Mouse (Mus musculus) E14TG2a.4 (cell line): ENCODE results near the gene Prss30.
A peak's percentile ranks its signal among the peaks of the same experiment; 100 is the strongest.
"Not testable (repeated sequence)": the region's sequence is repeated elsewhere in the genome, so short reads cannot be mapped to it uniquely, and the experiment has no call there.

Experiments used
- H3K27me3 ChIP-seq: 2 replicates; pipeline ENCODE4 v1.6.1; 2014; ENCODE audit warnings: low read length, control low read depth; ENCODE audit not compliant: insufficient read depth
- H3K36me3 ChIP-seq: 2 replicates; pipeline ENCODE4 v1.6.1; 2014; ENCODE audit warnings: low read length, control low read depth; ENCODE audit not compliant: insufficient read depth
- H3K4me1 ChIP-seq: replicated peaks from 2 replicates; pipeline ENCODE4 v1.6.1; 2014; ENCODE audit warnings: low read depth, low read length, control low read depth
- H3K4me3 ChIP-seq: replicated peaks from 2 replicates; pipeline ENCODE4 v1.5.1; 2014; ENCODE audit warnings: mild to moderate bottlenecking, low read length
- H3K9me3 ChIP-seq: 2 replicates; pipeline ENCODE4 v1.6.1; 2014; ENCODE audit warnings: low read length, control low read depth
- CTCF ChIP-seq: conservative IDR thresholded peaks from 2 replicates; pipeline ENCODE4 v1.5.1; 2014; ENCODE audit warnings: low read length
- NANOG ChIP-seq: IDR thresholded peaks from 2 replicates; pipeline ENCODE4 v1.6.1; 2014; ENCODE audit warnings: borderline replicate concordance, low read length, mixed read lengths
- POU5F1 ChIP-seq: IDR thresholded peaks from 2 replicates; pipeline ENCODE4 v1.6.1; 2014; ENCODE audit warnings: low read length, borderline replicate concordance

The Prss30 gene

DNA sequence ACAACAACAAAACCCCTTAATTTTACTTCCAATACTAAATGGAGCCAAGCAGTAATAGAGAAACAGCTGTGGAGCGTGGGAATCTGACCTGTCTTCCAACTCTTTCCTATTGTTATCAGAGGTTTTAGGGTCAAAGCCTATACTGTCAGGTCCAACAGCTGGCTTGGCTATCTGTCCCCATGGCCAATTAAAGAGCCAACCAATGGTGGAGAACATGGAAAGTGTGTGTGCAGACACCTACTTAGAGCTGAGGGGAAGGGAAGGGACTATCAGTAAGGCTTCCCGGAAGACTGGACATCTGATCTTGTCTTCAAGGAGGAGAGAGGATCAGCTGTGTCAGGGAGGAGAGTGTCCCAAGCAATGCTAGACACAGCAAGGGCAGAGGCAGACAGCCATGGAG, 31.3 kb downstream of the Prss30 start:
- Histone ChIP-seq H3K27me3 (no peaks in the 10 kb centered on the region), H3K9me3 (no peaks in the 10 kb centered on the region), H3K36me3 (no peaks in the 10 kb centered on the region), H3K4me1 (no peaks in the 10 kb centered on the region), H3K4me3 (no peak overlapping the region)
- TF ChIP-seq POU5F1: no peak
- TF ChIP-seq CTCF: no peak
- no peak for TF ChIP-seq NANOG

DNA sequence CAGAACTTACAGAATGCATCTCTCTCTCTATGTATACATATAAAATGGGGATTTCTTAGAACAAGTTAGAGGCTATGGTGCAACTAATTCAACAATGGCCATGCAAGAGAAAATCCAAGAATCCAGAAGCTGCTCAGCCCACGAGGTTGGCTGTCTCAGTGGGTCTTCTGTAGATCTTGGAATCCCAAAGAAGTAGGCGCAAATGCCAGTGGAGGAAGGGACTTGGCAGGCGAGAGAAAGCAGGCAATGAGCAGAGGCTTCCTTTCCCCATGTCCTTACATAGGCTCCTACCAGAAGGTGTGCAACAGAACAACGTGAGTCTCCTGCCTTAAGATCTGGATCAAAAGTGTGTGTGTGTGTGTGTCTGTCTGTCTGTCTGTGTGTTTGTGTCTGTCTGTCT, 32.9 kb downstream of the Prss30 start:
- not testable (repeated sequence) for H3K9me3 ChIP-seq, H3K27me3 ChIP-seq, H3K4me1 ChIP-seq, H3K4me3 ChIP-seq, H3K36me3 ChIP-seq

DNA sequence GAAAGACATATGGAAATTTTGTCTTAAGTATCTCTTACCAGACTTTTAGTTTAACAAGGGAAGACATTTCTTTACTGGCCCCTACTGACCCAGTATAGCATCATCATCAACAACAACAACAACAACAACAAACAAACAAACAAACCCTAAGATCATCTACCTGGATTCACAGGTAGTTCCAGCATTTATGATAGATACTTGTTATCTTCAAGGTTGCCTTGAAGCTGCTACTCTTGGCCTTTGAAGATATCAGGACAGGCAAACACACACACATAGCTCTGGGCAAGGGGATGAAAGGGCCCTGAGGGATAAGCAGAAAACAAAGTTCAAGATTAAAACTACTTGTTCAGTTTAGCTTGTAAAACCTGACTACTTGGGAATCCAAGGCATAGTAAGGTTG, 39.0 kb downstream of the Prss30 start, which contains the start of gene Sbp:
TSS of gene Sbp (plus strand) at position 301 of the 400 bp plus-strand sequence.
- Histone ChIP-seq H3K9me3 (no peaks in the 10 kb centered on the region), H3K36me3 (no peaks in the 10 kb centered on the region), H3K27me3 (no peaks in the 10 kb centered on the region), H3K4me3 (no peak within 1 kb of the TSS), H3K4me1 (no peaks in the 10 kb centered on the region)
- TF ChIP-seq NANOG (no peak), CTCF (no peak), POU5F1 (no peak)

DNA sequence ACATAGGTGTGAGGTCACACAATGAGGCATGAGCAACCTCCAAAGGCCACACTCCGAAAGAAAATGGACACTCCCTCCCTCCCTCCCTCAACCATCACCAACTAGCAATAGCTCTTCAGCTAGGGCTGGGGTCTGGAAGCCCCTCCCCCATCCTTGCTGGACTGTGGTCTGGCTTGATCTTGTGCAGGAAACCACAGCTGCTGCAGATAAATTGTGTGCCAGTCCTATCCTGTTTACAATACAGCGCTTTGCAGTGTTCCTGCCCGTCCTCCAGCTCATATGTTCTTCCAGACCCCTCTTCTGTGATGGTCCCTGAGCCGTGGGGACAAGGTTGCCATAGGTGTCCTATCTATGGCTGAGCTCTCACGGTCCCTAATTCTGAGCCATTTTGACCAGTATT, 49.2 kb downstream of the Prss30 start:
- Histone ChIP-seq H3K36me3 (no peaks in the 10 kb centered on the region), H3K4me1 (no peaks in the 10 kb centered on the region), H3K27me3 (no peaks in the 10 kb centered on the region), H3K4me3 (no peak overlapping the region), H3K9me3 (peaks cover 47% of the 10 kb centered on the region)
- TF ChIP-seq CTCF (no peak), NANOG (no peak), POU5F1 (no peak)

DNA sequence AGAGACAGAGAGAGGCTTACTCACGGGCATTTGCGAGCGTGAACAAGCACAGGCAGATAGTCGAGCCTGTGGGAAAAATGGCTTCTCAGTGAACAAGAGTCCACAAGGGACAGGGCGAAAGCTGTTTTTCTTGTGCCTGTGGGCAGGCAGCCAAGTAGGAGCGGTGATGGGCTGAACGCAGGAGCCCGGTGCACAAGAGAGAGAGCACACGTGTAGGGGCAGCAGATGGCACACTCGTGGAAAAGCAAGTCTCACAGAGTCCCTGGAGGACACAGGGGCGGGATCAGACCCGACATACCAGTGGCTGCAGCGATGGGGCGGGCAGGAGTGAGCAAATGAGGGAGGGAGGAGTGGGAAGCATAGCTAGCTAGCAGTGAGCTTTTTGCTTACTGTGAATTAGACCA, 55.3 kb downstream of the Prss30 start:
- Histone ChIP-seq H3K36me3 (no peaks in the 10 kb centered on the region), H3K27me3 (no peaks in the 10 kb centered on the region), H3K4me3 (peak overlapping the region; percentile 66), H3K4me1 (no peaks in the 10 kb centered on the region), H3K9me3 (peaks cover 56% of the 10 kb centered on the region)
- TF ChIP-seq NANOG: no peak
- no peak for TF ChIP-seq CTCF
- TF ChIP-seq POU5F1: no peak

DNA sequence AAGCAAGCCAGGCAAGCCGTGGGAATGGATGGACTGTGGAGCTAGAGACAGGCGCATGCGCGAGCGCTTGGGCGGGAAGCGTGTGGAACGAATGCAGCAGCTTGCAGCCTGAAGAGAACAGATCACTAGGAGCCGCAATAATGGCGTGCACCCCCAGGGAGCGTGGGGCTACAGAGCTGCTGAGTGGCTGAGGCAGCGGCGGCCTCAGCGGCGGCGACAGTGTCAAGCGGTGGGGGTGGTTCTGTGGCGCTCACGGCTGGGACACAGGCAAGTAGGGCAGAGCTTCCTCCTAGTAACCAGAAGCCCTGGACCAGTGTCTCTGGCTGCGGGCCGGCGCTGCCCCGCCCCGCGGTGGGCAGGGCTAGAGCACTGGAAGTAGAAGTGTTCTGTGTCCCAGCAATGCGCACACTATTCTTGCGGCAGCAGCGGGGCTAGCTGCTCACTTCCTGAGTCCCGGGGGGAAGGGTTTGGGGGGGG, 55.8 kb downstream of the Prss30 start:
- Histone ChIP-seq H3K4me3 (peak overlapping the region; percentile 66), H3K36me3 (no peaks in the 10 kb centered on the region), H3K4me1 (no peaks in the 10 kb centered on the region), H3K27me3 (no peaks in the 10 kb centered on the region), H3K9me3 (peaks cover 51% of the 10 kb centered on the region)
- no peak for TF ChIP-seq CTCF
